Mouse (Mus musculus) erythroblast, adult 5-6 weeks (primary cell): ENCODE results near the gene Gm13283. TPM values are rescaled to one million over a fixed set of nuclear protein-coding genes. Genes with fewer than 3 reads are reported as not detected.
A peak's percentile ranks its signal among the peaks of the same experiment; 100 is the strongest.
"Not testable (repeated sequence)": the region's sequence is repeated elsewhere in the genome, so short reads cannot be mapped to it uniquely, and the experiment has no call there.

ENCODE experiments used
- ATAC-seq: replicated peaks from 2 replicates; pipeline ENCODE4 v1.8.0; 2016; ENCODE audit warnings: moderate number of reproducible peaks, mild to moderate bottlenecking, moderate TSS enrichment, inconsistent platforms; ENCODE audit not compliant: poor library complexity, low FRiP score, severe bottlenecking
- total RNA-seq, 2 experiments: library from RNA; stranded (forward) in 1 of 2; stranded (reverse) in 1 of 2; fragments of 150-400 nt in 1 of 2; fragments of 200-764, 138-1000 nt in 1 of 2; gene quantifications; 2 replicates each; pipeline versions ENCODE4 v1.2.3 to v1.2.4; 2015 to 2017; ENCODE audit warnings: low replicate concordance in 2 of 2

The Gm13283 gene
- total RNA-seq (2015; ENCODE audit: low replicate concordance) = not detected in 2 replicates
- not detected in 2 replicates for total RNA-seq (2017; ENCODE audit: low replicate concordance)

- ATAC-seq = not testable (repeated sequence)
Observed at GRCm38 (mm10) chr4:88759610-88760268, at the start of gene Gm13283. Gene Gm13283, plus strand, starts transcription at chr4:88760119.

GRCm38 (mm10) chr4:88714281-88714680 lies 45.6 kb upstream of the Gm13283 start:
- ATAC-seq = no peak

GRCm38 (mm10) chr4:88715059-88715458 lies 44.9 kb upstream of the Gm13283 start:
- ATAC-seq = no peak

GRCm38 (mm10) chr4:88718715-88719114 lies 41.2 kb upstream of the Gm13283 start:
- no peak for ATAC-seq

GRCm38 (mm10) chr4:88721791-88722721 lies 37.9 kb upstream of the Gm13283 start, which contains the start of the genes Gm26566 and Klhl9:
Gene Gm26566, plus strand, starts transcription at chr4:88721805.
Gene Klhl9, minus strand, starts transcription at chr4:88722465.
- ATAC-seq = peak; percentile 94

GRCm38 (mm10) chr4:88723497-88724090 lies 36.3 kb upstream of the Gm13283 start:
- ATAC-seq = no peak

- ATAC-seq = no peak
Observed at GRCm38 (mm10) chr4:88726727-88727126, 33.2 kb upstream of the Gm13283 start.

GRCm38 (mm10) chr4:88727324-88727723 lies 32.6 kb upstream of the Gm13283 start:
- peak; percentile 66; the same call in 1 of the 2 replicates for ATAC-seq

- ATAC-seq = peak; percentile 81
Observed at GRCm38 (mm10) chr4:88738480-88738879, 21.4 kb upstream of the Gm13283 start.

GRCm38 (mm10) chr4:88739036-88739435 lies 20.9 kb upstream of the Gm13283 start:
- ATAC-seq = no peak

GRCm38 (mm10) chr4:88741426-88741825 lies 18.5 kb upstream of the Gm13283 start:
- ATAC-seq = no peak

GRCm38 (mm10) chr4:88742771-88743371 lies 17.0 kb upstream of the Gm13283 start:
- ATAC-seq = no peak

- no peak for ATAC-seq
Observed at GRCm38 (mm10) chr4:88744207-88744606, 15.7 kb upstream of the Gm13283 start.

GRCm38 (mm10) chr4:88749926-88750325 lies 10.0 kb upstream of the Gm13283 start:
- no peak for ATAC-seq

- ATAC-seq = not testable (repeated sequence)
Observed at GRCm38 (mm10) chr4:88754818-88755340, 5.0 kb upstream of the Gm13283 start, which contains the start of gene Gm13271. Gene Gm13271, plus strand, starts transcription at chr4:88754868.

- ATAC-seq = not testable (repeated sequence)
Observed at GRCm38 (mm10) chr4:88756581-88757513, 3.1 kb upstream of the Gm13283 start.

GRCm38 (mm10) chr4:88757628-88758031 lies 2.3 kb upstream of the Gm13283 start:
- peak; percentile 97 for ATAC-seq

- not testable (repeated sequence) for ATAC-seq
Observed at GRCm38 (mm10) chr4:88758751-88759150, 1.2 kb upstream of the Gm13283 start.
